Mouse (Mus musculus) erythroblast, embryonic 14.5 days (primary cell): ENCODE results near the gene Gm4559.
"Not testable (repeated sequence)": the region's sequence is repeated elsewhere in the genome, so short reads cannot be mapped to it uniquely, and the experiment has no call there.

ENCODE experiments used
- GATA1 ChIP-seq: IDR thresholded peaks from 2 replicates; pipeline ENCODE4 v1.6.1; 2012; ENCODE audit warnings: low read length, inconsistent platforms, mixed read lengths
- TAL1 ChIP-seq: IDR thresholded peaks from 3 replicates; pipeline ENCODE4 v1.6.1; 2012; ENCODE audit warnings: low read length, inconsistent platforms, mixed read lengths

DNA sequence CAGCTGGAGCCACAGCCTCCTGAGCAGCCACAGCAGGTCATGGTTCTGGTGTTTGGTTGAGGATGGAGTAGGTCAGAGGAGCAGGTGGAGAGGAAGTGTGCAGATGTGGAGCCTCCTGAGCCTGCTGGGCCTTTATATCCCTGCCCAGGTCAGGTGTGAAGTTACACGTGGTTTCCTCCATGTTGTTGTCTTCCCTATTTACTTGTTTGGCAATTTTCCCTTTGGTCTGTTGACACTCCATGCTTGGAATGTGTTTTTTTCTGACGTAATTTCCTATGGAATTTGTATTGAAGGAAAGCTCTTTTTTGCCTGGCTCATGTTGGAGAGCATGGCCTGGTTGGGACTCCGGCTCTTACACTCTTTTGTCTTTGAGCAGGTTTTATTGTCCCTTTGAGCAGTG lies 44.3 kb downstream of the Gm4559 start, which contains the start of gene Krtap5-5:
- not testable (repeated sequence) for TF ChIP-seq GATA1, TAL1
